Mouse (Mus musculus): Measurements from ENCODE around the gene Gm3625. TPM values are rescaled to one million over a fixed set of nuclear protein-coding genes. Genes with fewer than 3 reads are reported as not detected.

Gm3625 gene
- polyA plus RNA-seq, 1 experiment: not detected

- Histone ChIP-seq H3K36me3 (ENCODE audit: control insufficient read depth) (no peaks in the 10 kb centered on the region), H3K27me3 (ENCODE audit: control insufficient read depth) (no peaks in the 10 kb centered on the region; the same call in 1 of the 2 replicates), H3K9me3 (ENCODE audit: control insufficient read depth, low read length) (no peaks in the 10 kb centered on the region), H3K4me3 (replicated peaks) (no peak overlapping the region), H3K4me1 (ENCODE audit: control insufficient read depth) (no peaks in the 10 kb centered on the region)
- TF ChIP-seq TAL1 (IDR thresholded peaks at IDR 0.05; ENCODE audit: low read length) (no peak), GATA1 (IDR thresholded peaks at IDR 0.05; ENCODE audit: low read length) (no peak)
Observed at GRCm38 (mm10) chr12:4545425-4545824, 47.3 kb downstream of the Gm3625 start.

- H3K4me3 ChIP-seq (replicated peaks): no peak overlapping the region
- TF ChIP-seq TAL1 (IDR thresholded peaks at IDR 0.05; ENCODE audit: low read length) (no peak), GATA1 (IDR thresholded peaks at IDR 0.05; ENCODE audit: low read length) (no peak)
Observed at GRCm38 (mm10) chr12:4544400-4544919, 48.3 kb downstream of the Gm3625 start.

More at GRCm38 (mm10) chr12:4544400-4544919, 48.3 kb downstream of the Gm3625 start:
- Histone ChIP-seq H3K9me3 (ENCODE audit: control insufficient read depth, low read length) (no peaks in the 10 kb centered on the region), H3K36me3 (ENCODE audit: control insufficient read depth) (no peaks in the 10 kb centered on the region), H3K27me3 (ENCODE audit: control insufficient read depth) (no peaks in the 10 kb centered on the region), H3K4me1 (ENCODE audit: control insufficient read depth) (no peaks in the 10 kb centered on the region)

Other genes with a start within 250 kb of the Gm3625 start
- gene Ncoa1, start 115.7 kb downstream of the Gm3625 start, polyA plus RNA-seq (2012): 0.04 and 0.07 TPM in 2 replicates
- 0.70 and 0.84 TPM in 2 replicates for gene Itsn2, start 289 bp downstream of the Gm3625 start, polyA plus RNA-seq (2012)
- gene Fam228a, start 145.5 kb upstream of the Gm3625 start, polyA plus RNA-seq (2012): not detected in 2 replicates
- not detected in 2 replicates for gene Pfn4, start 176.1 kb upstream of the Gm3625 start, polyA plus RNA-seq (2012)
- 0.01 and 0.02 TPM in 2 replicates for gene Fam228b, start 176.3 kb upstream of the Gm3625 start, polyA plus RNA-seq (2012)
- gene Sf3b6, start 224.6 kb upstream of the Gm3625 start, polyA plus RNA-seq (2012): 0.51 and 0.52 TPM in 2 replicates
- gene Fkbp1b, start 248.7 kb upstream of the Gm3625 start, polyA plus RNA-seq (2012): 0.04 TPM in 1 of 2 replicates, not detected in the other